Mouse (Mus musculus) thymus, postnatal 10 days (tissue): ENCODE measurements around the gene Abcd2.

Experiments
- DNase-seq, 2 experiments: peaks; one replicate each; pipeline ENCODE4 v3.0.0; 2021; ENCODE audit warnings: low spot score in 2 of 2

Gene Abcd2

GRCm38 (mm10) chr15:91163454-91163853 is 28.1 kb downstream of the Abcd2 start:
- DNase-seq, result no peak

- DNase-seq, result no peak
Observed at GRCm38 (mm10) chr15:91161153-91161552, 30.4 kb downstream of the Abcd2 start.

DNA sequence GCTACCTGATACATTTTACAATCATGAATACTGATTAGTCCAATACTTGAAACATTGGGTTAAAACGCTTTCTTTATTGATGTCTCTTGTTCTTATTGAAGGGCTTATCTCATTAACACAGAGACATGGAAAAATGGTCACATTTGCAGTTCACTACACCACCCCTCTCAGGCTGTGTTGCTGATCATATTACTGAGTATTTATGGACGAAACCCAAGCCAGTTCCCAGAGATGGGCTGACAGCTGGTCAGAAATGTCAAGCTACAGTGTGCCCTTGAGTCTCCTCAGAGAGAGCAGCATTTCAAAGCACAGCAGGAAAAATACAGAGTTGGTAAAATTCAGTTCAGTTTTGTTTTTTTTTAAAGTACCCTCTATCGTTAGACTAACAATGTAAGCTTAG is 38.3 kb downstream of the Abcd2 start:
- DNase-seq, result no peak

- DNase-seq, result no peak
Observed at GRCm38 (mm10) chr15:91152592-91152991, 39.0 kb downstream of the Abcd2 start.

DNA sequence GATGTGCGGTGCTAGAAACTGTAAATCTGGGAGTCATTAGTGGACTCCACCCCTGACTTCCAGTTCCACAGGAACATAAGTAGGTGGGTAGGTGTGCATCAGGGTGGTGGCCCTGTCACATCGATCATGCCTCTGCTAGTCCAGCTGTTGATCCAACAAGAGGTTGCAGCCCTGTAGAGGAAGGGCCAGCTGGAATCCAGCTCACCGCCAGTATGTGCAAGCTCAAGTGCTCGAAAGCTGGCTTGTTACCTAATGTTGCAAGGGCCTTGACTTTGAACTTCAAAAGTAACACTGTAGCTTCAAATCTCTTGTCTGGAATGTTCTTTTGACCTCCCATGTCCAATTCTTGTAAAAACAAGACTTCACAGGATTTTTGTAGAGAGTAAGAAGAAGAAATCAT is 67.0 kb downstream of the Abcd2 start:
- no peak for DNase-seq

DNA sequence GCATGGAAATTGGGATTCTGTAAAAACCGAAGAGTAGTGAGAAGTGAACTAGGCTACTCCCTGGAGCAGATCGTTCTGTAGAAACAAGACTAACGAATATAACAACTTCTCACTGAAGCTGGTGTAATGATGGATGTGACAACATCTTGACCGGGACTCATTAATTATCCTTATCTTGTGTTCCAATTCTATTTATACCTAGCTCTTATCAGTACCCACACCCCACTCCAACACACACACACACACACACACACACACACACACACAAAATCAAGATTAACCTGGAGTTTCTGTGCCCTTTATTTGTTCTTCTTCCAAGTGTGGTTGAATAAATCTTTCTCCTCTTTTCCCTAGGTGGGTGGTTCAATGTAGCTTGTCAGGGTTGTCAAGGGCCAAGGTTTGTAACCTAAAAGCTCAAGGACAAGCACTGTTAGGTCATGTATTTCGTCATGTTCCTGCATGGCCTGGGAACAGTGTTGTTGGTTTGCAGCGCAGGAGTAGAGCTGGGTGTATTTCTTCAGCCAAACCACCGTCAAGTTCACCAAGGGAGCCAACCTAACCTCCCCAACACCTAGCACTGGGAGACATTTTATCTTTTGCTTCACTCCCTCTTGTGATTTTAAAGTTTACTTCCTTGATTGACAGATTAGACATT is 78.9 kb downstream of the Abcd2 start:
- no peak for DNase-seq

GRCm38 (mm10) chr15:91108102-91108659 is 83.4 kb downstream of the Abcd2 start:
- DNase-seq, result no peak

- DNase-seq, result no peak
Observed at GRCm38 (mm10) chr15:91104934-91105333, 86.7 kb downstream of the Abcd2 start.

DNA sequence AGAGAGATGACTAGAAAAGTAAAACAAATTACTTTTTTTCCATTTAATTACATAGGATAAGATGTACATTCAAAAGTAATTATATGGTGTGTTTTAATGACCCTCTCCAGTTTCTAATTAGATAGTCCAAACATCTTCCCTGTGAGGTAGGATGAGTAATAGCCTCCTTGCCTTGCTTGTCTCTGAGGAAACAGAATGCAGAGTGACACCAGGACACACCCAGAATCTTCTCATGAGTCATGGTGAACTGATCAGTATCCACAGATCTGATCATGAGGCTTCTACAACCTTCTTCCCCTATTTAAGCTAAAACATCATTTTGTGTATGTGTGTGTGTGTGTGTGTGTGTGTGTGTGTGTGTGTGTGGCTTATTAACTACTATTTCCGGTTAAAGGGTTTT is 87.3 kb downstream of the Abcd2 start:
- no peak for DNase-seq

GRCm38 (mm10) chr15:91103814-91104213 is 87.8 kb downstream of the Abcd2 start:
- DNase-seq, result no peak

GRCm38 (mm10) chr15:91103305-91103704 is 88.3 kb downstream of the Abcd2 start:
- DNase-seq, result no peak

DNA sequence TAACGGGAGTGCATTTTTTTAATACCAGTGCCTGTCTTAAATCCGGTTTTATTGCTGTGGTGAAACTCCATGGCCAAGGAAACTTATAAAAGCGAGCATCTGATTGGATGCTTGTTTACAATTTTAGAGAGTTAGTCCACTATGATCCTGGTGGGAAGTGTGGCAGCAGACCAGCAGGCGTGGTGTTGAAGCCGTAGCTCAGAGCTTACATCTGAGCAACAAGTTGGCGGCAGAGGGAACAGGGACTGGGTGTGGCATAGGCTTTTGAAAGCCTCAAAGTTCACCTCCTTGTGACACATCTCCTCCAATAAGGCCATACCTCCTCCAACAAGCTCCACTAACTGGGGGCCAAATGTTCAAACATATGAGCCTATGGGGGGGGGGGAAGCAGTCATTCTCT is 95.0 kb downstream of the Abcd2 start:
- DNase-seq, result no peak
